Mouse (Mus musculus) small intestine, adult 2 months (tissue): ENCODE data around the gene Supt3.

Experiments used
- CTCF ChIP-seq: fragments of 200-500 bp; IDR thresholded peaks from 2 replicates; pipeline ENCODE4 v1.5.1; 2012; ENCODE audit warnings: low read depth, mild to moderate bottlenecking, control low read depth, inconsistent platforms, low read length, moderate library complexity, mixed read lengths; ENCODE audit not compliant: insufficient replicate concordance, insufficient read length; ENCODE audit errors: extremely low read depth
- POLR2A ChIP-seq: fragments of 200-500 bp; IDR thresholded peaks from 2 replicates; pipeline ENCODE4 v1.6.1; 2012; ENCODE audit warnings: low read depth, mild to moderate bottlenecking, control low read depth, inconsistent platforms, low read length, moderate library complexity

DNA sequence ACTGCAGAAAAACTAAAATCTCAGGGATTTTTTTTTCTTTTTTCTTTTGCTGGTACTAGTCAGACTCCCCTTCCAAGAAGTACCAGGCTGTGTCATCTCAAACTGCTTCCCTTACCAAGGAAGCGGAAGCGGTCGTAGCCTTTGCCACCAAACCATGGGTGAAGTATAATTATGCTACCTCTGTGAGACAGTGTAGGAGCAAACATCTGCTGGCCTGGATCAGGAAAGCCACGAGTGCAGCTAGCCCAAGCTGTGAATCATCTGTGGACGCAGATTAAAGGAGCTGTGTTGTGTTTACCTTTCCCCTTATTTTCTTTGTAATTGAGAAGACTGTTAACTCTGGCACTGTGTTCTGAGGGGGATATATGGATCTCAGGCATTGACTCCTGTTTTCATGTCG, 255.3 kb downstream of the Supt3 start:
- TF ChIP-seq POLR2A = no peak
- TF ChIP-seq CTCF = no peak
